Mouse (Mus musculus): Measurements from ENCODE around the gene Oxct1.

GRCm38 (mm10) chr15:4013873-4014272 is 12.3 kb upstream of the Oxct1 start:
- TF ChIP-seq EP300 (IDR thresholded peaks at IDR 0.05), result no peak
- no peak for TF ChIP-seq CTCF (IDR thresholded peaks at IDR 0.05)
